Mouse (Mus musculus) spleen, adult 2 months (tissue): ENCODE data around the gene Sprr2k. TPM values are rescaled to one million over a fixed set of nuclear protein-coding genes. Genes with fewer than 3 reads are reported as not detected.

Source experiments
- DNase-seq, 2 experiments: peaks; one replicate each; pipeline versions ENCODE4 v3.0.0 to v3.0.0-alpha.2; 2012 to 2021; ENCODE audit warnings: low spot score in 2 of 2, low read depth in 1 of 2
- H3K27ac ChIP-seq: fragments of 200-500 bp; 2 replicates; pipeline ENCODE4 v1.5.1; 2012; ENCODE audit warnings: low read length, inconsistent platforms; ENCODE audit not compliant: insufficient read depth
- H3K27me3 ChIP-seq: fragments of 200-500 bp; 2 replicates; pipeline ENCODE4 v1.6.1; 2012; ENCODE audit warnings: mild to moderate bottlenecking, moderate library complexity, low read length, inconsistent platforms; ENCODE audit not compliant: control insufficient read depth, insufficient read depth
- H3K36me3 ChIP-seq: fragments of 200-500 bp; 2 replicates; pipeline ENCODE4 v1.6.1; 2012; ENCODE audit warnings: mild to moderate bottlenecking, low read length, inconsistent platforms; ENCODE audit not compliant: control insufficient read depth, insufficient read depth
- H3K4me1 ChIP-seq: fragments of 200-500 bp; 2 replicates; pipeline ENCODE4 v1.6.1; 2011; ENCODE audit warnings: inconsistent platforms; ENCODE audit not compliant: control insufficient read depth, insufficient read depth, insufficient read length
- H3K4me3 ChIP-seq: fragments of 200-500 bp; 2 replicates; pipeline ENCODE4 v1.5.1; 2011; ENCODE audit warnings: mild to moderate bottlenecking, inconsistent platforms; ENCODE audit not compliant: insufficient read depth, insufficient read length; ENCODE audit errors: extremely low read depth
- CTCF ChIP-seq: fragments of 200-500 bp; IDR thresholded peaks from 2 replicates; pipeline ENCODE4 v1.5.1; 2011; ENCODE audit warnings: mild to moderate bottlenecking, inconsistent platforms; ENCODE audit not compliant: insufficient read depth, insufficient read length, insufficient replicate concordance; ENCODE audit errors: extremely low read depth
- POLR2A ChIP-seq: fragments of 200-500 bp; IDR thresholded peaks from 2 replicates; pipeline ENCODE4 v1.6.1; 2011; ENCODE audit warnings: low read depth, low read length, inconsistent platforms
- WGBS: fragments of 180-500 bp; shearing (Covaris S2); methylation state at CpG from one replicate; pipeline ENCODE4 v1.1.7; 2018; 5-methylcytosine and 5-hydroxymethylcytosine counted together
- polyA plus RNA-seq: library from polyadenylated mRNA; depleted of rRNA; stranded (reverse); fragments of >200 nt; gene quantifications from 2 replicates; pipeline ENCODE4 v1.2.3, GENCODE M21; 2012; rRNA removed

The Sprr2k gene
- not detected in 2 replicates for polyA plus RNA-seq

GRCm38 (mm10) chr3:92432282-92432681 lies at the start of gene Sprr2k:
Gene Sprr2k, plus strand, starts transcription at chr3:92432582.
- no peaks in the 10 kb centered on the region for H3K4me1 ChIP-seq
- DNase-seq = no peak
- H3K4me3 ChIP-seq = no peak within 1 kb of the TSS
- TF ChIP-seq POLR2A = no peak
- TF ChIP-seq CTCF = no peak
- H3K27ac ChIP-seq = no peak within 1 kb of the TSS
- WGBS = 82% methylated on average over 2 of the region's 2 CpGs
- no peaks in the 10 kb centered on the region for H3K36me3 ChIP-seq
- no peaks in the 10 kb centered on the region for H3K27me3 ChIP-seq

DNA sequence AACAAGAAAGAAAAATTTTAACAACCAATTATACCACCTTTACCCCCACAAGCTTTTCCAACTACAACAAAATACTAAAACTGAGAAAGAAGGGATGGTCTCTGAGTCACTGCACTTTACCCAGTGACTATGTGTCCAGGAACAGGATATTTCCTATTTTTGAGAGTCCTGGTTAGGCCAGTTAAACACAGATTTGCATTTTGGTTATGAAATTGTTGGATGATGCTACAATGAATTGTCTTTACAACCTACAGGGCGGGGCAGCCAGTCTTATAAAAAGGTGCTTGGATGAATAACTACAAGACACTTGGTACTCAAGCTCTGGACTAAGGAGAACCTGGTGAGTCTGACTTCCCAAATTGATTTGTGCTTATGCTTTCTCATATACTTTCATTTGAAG lies 47.0 kb upstream of the Sprr2k start, which contains the start of gene Sprr2h:
Sprr2h (plus strand) TSS at position 301 of the 400 bp plus-strand sequence.
- WGBS = 75% methylated on average over 1 of the region's 1 CpGs
- no peak for DNase-seq
- Histone ChIP-seq H3K4me3 (no peak within 1 kb of the TSS), H3K36me3 (no peaks in the 10 kb centered on the region), H3K27ac (no peak within 1 kb of the TSS), H3K4me1 (no peaks in the 10 kb centered on the region), H3K27me3 (no peaks in the 10 kb centered on the region)
- TF ChIP-seq CTCF = no peak

DNA sequence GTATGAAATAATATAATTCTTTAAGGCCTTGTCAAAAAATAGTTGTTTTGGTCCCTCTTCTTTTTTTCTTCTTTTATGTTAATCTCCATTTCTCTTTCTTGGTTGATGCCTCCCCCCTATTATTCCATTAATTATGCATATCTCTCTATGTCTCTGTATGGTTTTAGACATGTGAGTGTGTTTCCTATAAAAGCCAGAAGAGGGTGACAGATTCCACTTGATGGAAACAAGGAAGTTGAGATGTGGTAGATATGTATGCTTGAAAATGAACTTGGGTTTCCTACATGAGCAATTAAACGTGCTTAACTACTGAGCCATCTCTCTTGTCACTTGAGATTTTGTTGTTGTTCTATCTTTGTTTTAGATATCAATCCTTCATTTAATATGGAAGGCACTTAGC lies 38.1 kb upstream of the Sprr2k start:
- no peak overlapping the region for H3K27ac ChIP-seq
- H3K4me3 ChIP-seq = no peak overlapping the region
- H3K36me3 ChIP-seq = no peaks in the 10 kb centered on the region
- no peak for TF ChIP-seq POLR2A
- TF ChIP-seq CTCF = no peak
- H3K27me3 ChIP-seq = no peaks in the 10 kb centered on the region
- no peaks in the 10 kb centered on the region for H3K4me1 ChIP-seq
- no peak for DNase-seq
- WGBS = 15% methylated on average over 1 of the region's 1 CpGs

DNA sequence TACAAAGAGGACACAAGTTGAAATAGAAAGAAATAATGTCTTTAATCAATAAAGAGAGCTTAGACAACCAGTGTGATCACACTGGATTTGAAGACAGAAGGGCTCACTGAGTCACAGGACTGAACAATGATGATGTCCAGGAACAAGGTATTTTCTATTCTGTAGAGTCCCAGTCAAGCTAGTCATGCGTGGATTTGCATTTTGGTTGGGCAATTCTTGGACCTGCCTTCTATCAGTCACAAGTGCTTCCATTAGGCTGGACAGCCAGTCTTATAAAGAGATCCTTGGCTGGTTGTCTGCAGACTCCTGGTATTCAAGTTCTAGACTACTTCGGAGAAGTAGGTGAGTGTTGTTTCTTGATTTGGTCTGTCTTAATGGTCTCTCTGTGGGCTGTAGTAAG lies 24.7 kb upstream of the Sprr2k start, which contains the start of gene Sprr2i:
Sprr2i (plus strand) TSS at position 301 of the 400 bp plus-strand sequence.
- no peaks in the 10 kb centered on the region for H3K36me3 ChIP-seq
- TF ChIP-seq CTCF = no peak
- TF ChIP-seq POLR2A = no peak
- no peak within 1 kb of the TSS for H3K4me3 ChIP-seq
- DNase-seq = no peak
- no peak within 1 kb of the TSS for H3K27ac ChIP-seq
- no peaks in the 10 kb centered on the region for H3K4me1 ChIP-seq
- no peaks in the 10 kb centered on the region for H3K27me3 ChIP-seq
- WGBS = 94% methylated on average over 2 of the region's 2 CpGs

- 96% methylated on average over 2 of the region's 2 CpGs for WGBS
- no peak for DNase-seq
- Histone ChIP-seq H3K36me3 (no peaks in the 10 kb centered on the region), H3K4me1 (no peaks in the 10 kb centered on the region), H3K4me3 (no peak within 1 kb of the TSS), H3K27me3 (no peaks in the 10 kb centered on the region), H3K27ac (no peak within 1 kb of the TSS)
- TF ChIP-seq POLR2A = no peak
- no peak for TF ChIP-seq CTCF
These were observed 14.6 kb upstream of the Sprr2k start, which contains the start of gene Sprr2j-ps for GRCm38 (mm10) chr3:92417782-92418181. Gene Sprr2j-ps, plus strand, starts transcription at chr3:92418082.

DNA sequence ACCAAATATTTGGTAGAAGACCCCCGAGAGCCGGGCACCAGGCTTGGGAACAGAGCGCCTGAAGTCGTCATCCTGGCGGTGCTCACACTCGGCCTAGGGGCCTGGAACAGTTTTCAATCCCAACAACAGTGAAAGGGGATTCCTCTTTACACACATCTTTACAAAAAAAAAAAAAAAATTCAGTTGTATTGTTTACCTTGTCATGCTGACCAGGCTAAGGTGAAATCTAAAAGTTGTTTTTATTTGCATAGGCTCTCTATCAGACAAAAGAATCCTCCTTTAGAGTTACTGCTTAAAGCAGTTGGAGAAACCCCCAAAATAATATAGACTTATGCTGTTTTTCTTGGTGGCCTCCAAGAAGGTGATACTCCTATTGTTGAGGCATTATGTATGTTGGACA lies 3.1 kb upstream of the Sprr2k start, which contains the start of gene Gm9774:
Gm9774 (minus strand) TSS at position 101 of the 400 bp plus-strand sequence.
- WGBS = 92% methylated on average over 6 of the region's 6 CpGs
- no peak for DNase-seq
- H3K4me1 ChIP-seq = no peaks in the 10 kb centered on the region

DNA sequence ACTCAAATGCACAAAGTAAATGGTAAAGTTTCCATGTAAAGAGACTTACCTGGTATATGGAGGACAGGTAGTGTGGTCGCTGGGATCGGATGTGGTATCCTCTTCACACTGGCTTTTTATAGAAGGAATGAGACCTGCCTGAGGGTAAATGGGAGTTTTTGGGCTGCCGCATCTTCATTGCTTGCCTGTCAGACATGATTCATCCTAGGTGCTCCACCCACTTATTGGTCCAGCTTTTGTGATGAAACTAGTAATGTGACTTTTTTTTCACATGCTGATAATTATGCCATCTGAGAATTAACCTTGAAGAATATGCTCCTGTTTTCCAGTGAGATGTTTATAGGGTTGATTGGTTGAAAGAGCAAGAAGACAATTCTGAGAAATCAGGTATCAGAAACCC lies 6.3 kb downstream of the Sprr2k start, which contains the start of gene Sprr1b:
Sprr1b (minus strand) TSS at position 101 of the 400 bp plus-strand sequence.
- TF ChIP-seq POLR2A (no peak), CTCF (no peak)
- Histone ChIP-seq H3K27ac (no peak within 1 kb of the TSS), H3K36me3 (no peaks in the 10 kb centered on the region), H3K4me3 (no peak within 1 kb of the TSS), H3K27me3 (no peaks in the 10 kb centered on the region), H3K4me1 (no peaks in the 10 kb centered on the region)
- WGBS = 88% methylated on average over 3 of the region's 3 CpGs
- no peak for DNase-seq

More for the DNA sequence above, 3.1 kb upstream of the Sprr2k start, which contains the start of gene Gm9774:
- no peak within 1 kb of the TSS for H3K27ac ChIP-seq
- H3K27me3 ChIP-seq = no peaks in the 10 kb centered on the region
- no peak within 1 kb of the TSS for H3K4me3 ChIP-seq
- no peaks in the 10 kb centered on the region for H3K36me3 ChIP-seq
- TF ChIP-seq CTCF (no peak), POLR2A (no peak)
